Mouse (Mus musculus) cerebellum, adult 9-10 months (tissue): Measurements from ENCODE around the gene Tmem191c.
"Not testable (repeated sequence)": the region's sequence is repeated elsewhere in the genome, so short reads cannot be mapped to it uniquely, and the experiment has no call there.

Source experiments
- DNase-seq: peaks from one replicate; pipeline ENCODE4 v3.0.0; 2022

The Tmem191c gene

DNA sequence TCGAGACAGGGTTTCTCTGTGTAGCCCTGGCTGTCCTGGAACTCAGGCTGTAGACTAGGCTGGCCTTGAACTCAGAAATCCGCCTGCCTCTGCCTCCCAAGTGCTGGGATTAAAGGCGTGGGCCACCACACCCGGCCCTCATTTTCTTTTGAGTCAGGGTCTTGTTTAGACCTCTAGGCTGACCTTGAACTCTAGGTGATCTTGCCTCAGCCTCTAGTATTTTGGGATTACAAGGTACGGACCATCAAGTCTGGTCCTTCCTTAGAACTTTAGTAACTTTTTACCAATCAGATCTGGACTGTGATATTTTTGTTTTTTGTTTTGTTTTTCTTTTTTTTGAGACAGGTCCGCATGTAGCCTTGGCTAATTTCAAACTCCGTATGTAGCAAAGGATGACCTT is at the start of gene Tmem191c:
Gene Tmem191c, plus strand, starts transcription at position 357 of the 400 bp plus-strand sequence.
- DNase-seq, result no peak

GRCm38 (mm10) chr16:17226496-17226895 is 49.4 kb upstream of the Tmem191c start:
- DNase-seq, result no peak

GRCm38 (mm10) chr16:17231523-17231922 is 44.4 kb upstream of the Tmem191c start:
- not testable (repeated sequence) for DNase-seq

GRCm38 (mm10) chr16:17232794-17233701 is 42.8 kb upstream of the Tmem191c start, which contains the start of gene Hic2:
Gene Hic2 (plus strand): TSS chr16:17233572.
- DNase-seq, result peak; percentile 93

GRCm38 (mm10) chr16:17233702-17234498 is 42.0 kb upstream of the Tmem191c start:
- peak; percentile 39 for DNase-seq

GRCm38 (mm10) chr16:17234499-17234895 is 41.4 kb upstream of the Tmem191c start:
- DNase-seq, result peak; percentile 64

DNA sequence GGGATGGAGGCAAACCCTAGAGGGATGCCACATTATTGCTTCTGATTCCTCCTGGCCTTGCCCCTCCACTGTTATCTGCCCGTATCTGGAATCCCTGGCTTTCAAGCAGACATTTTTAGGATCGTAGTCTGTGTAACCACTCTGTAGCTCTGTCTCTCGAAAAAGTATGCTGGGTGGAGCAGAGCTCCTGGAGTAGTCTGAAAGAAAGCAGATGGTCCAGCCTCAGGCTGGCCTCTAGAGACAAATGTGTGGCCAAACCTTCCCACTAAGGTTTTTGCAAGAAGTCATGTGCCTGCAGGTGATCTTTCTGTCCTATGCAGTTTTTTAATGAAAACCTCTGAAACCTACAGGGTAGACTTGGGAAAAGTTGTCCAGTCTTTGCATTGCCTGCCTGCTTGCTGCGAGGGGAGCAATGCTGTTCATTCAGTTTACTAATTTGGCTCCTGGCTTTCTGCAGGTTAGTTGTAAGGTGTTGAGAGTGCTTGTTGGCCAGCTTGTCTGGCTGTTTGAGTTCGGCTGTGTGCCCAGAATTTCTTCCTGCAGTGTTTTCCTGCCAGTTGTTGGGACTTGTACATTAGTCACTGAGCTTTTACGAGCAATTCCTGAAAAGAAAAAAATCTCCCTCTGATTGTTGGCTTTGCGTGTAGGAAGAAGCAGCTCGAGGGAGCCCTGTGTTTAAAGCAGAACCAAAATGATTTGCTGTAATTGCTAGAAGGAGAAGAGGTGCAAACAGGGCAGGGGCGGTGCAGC is 40.8 kb upstream of the Tmem191c start:
- peak; percentile 49 for DNase-seq

- DNase-seq, result no peak
Measured at GRCm38 (mm10) chr16:17237634-17238033, 38.2 kb upstream of the Tmem191c start.

DNA sequence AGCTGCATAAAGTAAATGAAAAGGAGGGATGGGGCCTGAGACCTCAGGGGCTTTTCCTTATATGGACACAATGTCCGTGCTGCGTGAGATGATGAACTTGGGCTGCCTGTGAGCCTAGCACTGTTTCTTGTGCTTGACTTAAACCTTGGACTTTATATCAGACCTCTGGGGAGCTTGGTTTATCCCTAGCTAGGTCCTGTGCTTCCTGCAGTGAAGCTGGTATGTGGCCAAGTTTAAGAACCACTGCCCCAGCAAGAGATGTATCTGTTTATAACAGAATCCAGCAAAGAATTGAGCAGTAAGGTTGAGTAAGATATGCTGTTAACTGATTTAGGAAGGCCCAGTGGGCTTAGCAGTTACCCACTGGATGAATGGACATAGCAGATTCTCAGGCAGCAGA is 36.5 kb upstream of the Tmem191c start:
- DNase-seq, result no peak

DNA sequence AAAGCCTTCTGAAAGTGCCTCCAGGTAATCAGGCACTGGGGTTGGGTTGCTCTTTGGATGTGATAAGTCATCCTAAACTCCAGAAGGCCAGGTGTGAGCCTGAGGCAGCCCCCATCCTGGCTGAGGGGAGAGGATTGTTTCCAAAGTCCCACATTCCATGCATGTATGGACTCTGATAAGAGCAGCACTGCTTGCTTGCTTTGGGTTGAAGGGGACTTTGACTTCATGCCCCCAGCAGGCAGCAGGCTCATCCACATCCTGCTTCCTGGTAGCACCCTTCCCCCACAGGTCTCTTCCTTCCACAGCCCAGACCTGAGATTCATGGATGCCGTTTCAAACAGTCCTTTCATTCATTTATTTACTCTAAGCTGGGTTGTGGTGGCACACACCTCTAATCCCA is 32.1 kb upstream of the Tmem191c start:
- no peak for DNase-seq

DNA sequence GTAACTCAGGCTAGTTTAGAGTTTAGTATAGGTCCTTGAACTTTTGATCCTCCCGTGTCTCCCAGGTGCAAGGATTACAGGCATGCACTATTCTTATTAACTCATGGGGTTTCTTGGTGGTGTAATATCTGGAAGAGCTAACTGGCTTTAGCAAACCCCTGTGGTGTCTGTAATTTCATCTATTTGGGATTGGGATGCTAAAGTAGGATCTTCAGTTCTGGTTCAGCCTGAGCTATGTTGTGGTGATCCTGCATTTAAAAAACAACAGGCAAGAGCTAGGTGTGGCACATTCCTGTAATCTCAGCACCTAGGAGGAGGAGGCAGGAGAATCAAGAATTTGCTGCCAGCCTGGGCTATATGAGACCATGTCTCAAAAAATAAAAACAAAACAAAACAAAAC is 30.9 kb upstream of the Tmem191c start:
- no peak for DNase-seq

DNA sequence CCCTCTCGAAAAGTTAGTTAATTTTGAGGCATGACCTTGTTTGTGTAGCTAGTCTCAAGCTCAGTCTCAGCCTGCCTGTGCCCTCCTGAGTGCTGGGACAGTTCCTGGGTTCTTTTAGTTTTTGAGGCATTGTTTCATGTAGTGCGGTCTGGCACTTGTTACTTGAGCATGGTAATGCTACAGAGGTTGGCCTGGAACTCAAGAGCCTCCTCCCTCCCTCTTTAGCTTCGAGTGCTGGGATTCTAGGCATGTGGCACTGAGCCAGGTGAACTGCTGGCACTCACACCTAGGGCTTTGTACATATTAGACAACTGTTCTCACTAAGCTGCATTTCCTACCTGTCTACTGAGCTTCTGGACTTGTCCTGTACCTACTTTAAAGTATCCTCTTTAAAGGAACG is 28.1 kb upstream of the Tmem191c start:
- DNase-seq, result no peak

DNA sequence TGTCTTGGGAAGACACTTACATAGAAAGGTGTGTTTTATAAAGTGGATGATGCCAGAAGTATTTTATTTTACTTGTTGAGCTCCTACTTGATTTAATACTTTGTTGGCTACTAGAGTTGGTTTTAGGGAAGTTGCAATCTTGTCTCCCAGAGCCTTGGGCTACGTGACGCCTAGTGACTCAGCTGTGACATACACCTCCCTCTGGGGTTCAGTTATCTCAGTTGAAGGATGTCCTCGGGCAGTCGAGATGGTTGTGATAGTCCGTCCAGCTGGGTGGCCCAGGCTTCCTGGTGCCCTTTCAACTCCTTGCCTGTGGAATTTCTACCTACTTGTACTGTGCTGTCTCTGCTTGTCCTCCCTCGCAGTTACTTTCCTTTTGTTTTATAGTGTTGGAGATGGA is 26.7 kb upstream of the Tmem191c start:
- DNase-seq, result no peak

DNA sequence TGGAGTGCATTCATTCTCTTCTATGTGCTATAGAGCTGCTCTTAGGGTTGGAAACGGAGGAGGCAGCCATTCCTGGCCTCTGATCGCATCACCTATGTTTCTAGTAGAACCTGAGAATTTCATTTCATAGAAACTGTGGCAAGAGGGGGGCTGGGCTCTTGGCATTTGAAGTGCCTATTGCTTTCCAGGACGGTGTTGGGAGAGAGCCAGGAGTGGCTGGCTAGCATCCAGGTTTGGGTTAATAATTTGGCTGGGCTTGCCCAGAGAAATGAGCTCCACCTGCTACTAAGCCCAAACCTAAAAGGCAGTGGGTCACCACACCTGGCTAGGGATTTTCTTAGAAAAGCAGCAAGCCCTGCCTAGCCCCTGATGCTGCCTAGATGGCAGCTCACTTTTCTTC is 24.3 kb upstream of the Tmem191c start:
- DNase-seq, result peak; percentile 83

DNA sequence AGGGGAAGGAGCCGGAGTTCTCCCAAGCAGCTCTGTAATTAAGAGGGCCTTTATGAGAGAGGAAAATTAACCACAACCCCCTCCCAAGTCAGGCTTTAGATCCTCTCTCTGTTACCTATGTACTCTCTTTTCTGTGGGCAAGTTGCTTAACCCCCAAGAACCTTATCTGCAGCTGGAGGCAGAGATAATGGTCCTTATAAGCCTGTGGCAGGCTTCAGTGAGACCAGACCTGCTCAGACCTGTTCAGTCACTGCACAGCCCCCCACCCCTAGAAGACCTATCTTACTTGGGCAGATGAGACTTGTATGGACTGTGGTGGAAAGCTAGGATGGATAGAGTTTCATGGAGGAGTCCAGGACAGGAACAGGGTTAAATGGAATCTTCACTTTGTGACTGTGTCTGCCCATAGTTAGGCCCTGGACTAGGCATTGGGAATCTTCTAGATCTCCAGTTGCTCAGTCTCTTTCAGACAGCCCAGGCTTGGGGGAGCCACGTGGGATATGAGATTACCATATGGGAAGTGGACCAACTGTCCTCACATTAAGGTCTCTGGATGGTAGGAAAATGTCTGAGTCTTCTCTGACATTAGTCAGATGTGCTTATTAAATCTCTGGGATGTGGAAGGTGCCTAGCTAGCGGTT is 23.7 kb upstream of the Tmem191c start:
- no peak for DNase-seq

- no peak for DNase-seq
Measured at GRCm38 (mm10) chr16:17252841-17253240, 23.0 kb upstream of the Tmem191c start.

DNA sequence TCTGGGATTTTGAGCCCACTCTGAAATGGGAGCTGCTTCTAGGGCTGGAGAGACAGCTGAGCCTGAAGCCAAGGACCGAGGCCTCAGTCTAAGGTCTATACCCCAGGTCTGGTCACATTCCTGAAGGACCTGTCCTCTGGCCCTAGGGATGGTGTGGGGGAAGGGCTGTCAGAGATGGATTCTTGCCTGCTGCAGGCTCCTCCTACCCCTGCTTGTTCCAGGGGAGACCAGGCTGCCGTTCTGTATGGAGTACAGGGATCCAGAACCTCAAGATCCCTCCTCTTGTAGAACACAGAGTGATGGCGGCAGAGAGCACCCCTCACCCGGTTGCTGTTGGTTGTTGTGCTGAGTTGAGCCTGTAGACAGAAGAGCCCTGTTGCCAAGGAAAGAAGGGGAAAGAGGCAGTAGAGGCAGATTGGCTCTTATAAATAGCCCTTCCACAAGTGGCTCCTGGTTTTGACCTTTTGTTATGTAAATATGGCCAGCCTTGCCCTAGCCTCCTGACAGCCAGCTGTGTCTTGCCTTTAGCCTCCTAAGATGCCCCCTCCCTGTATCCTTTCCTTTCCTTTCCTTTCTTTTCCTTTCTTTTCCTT is 21.8 kb upstream of the Tmem191c start:
- DNase-seq, result no peak

DNA sequence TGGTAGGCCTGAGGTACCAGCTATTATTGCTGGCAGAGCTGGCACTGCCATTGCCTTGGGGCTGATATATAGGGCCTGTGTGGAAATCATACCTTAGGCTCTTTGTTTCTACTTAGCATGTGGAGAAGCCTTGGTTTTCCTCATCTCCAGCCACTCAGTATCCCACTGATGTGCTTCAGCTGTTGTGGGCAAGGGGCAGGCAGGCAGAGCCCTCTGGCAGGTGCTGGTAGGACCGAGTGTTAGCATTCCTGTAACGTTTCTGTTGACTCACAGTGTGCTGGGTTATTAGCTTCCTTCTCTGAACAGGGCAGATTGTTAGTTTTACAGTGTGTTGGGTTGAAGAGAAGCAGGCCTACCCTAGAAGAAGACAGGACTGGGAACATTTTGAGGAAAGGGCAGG is 20.6 kb upstream of the Tmem191c start:
- no peak for DNase-seq

DNA sequence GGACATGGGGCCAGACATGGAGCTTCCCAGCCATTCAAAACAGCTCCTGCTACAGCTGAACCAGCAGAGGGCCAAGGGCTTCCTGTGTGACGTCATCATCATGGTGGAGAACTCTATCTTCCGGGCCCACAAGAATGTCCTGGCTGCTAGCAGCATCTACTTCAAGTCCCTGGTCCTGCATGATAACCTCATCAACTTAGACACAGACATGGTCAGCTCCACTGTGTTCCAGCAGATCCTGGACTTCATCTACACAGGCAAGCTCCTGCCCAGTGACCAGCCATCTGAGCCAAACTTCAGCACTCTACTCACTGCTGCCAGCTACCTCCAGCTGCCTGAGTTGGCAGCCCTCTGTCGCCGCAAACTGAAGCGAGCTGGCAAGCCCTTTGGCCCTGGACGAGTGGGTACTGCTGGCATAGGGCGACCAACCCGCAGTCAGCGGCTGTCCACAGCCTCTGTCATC is 18.5 kb upstream of the Tmem191c start:
- DNase-seq, result no peak

- DNase-seq, result no peak
Measured at GRCm38 (mm10) chr16:17258917-17259316, 17.0 kb upstream of the Tmem191c start.

DNA sequence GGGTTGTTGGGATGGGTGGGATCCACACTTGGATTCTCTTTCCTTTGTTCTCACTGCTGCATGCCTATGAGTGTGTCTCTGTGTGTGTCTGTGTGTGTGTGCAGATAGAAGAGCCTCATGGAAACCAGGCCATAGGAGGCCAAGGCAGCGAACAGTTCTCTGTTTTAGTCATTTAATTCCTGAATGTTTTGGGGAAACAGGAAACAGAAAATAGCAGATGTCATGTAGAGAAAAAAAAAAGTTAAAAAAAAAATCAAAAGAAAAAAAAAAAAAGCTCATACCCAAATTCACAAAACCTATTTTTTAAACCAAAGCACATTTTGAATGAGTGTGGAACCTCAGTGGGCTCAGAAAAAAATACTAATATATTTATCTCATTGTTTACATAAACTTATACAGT is 14.5 kb upstream of the Tmem191c start:
- no peak for DNase-seq

GRCm38 (mm10) chr16:17266113-17266512 is 9.8 kb upstream of the Tmem191c start:
- no peak for DNase-seq
